ENCODE assay signal across 11 mouse cellular contexts in the genomic region with DNA sequence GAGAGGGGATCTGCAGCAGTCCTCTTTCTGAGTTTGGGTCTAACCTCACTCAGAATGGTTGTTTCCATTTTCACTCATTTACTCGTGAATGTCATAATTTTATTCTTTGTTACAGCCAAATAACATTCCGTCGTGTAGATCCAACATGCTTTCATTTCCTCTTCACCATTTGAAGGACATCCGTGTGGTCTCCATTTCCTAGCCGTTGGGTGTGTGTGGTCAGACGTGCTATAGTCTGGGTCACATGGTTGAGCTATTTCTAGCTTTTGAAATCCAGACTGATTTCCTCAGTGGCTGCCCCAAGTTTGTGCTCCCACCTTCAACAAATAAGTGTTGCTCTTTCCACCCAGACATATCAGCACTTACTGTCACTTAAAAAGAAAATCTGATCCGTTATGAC.
"Had no signal": no experiment of that assay in that cellular context is flagged by ENCODE, and none has a peak within 500 bp of the region (broad histone marks: within the 10 kb centered on the region; RNA-seq: fewer than 3 reads in every experiment).

No protein-coding gene starts in this region.

- ATAC-seq: liver, postnatal 0 days; lung, postnatal 0 days; midbrain, embryonic 13.5 days; midbrain, embryonic 15.5 days had no signal

- DNase-seq: liver, postnatal 0 days; lung, adult 2 months; lung, postnatal 14 days; lung, postnatal 36 days; right cerebral cortex, postnatal 14 days; thymus, adult 2 months; thymus, postnatal 25 days; thymus, postnatal 4 days had no signal
